ENCODE assay signal across 8 mouse cellular contexts in genomic region chr14:104038628-104039325, GRCm38 (mm10).
A peak's percentile ranks its signal among the peaks of the same experiment; 100 is the strongest.
DNase-seq lines count a peak whose midpoint lies in the region; ATAC-seq and TF ChIP-seq lines count a peak whose summit lies in the region.

No protein-coding gene starts in this region.

- no peak for TF ChIP-seq EP300 in liver, embryonic 14.5 days (IDR thresholded peaks at IDR 0.05; ENCODE audit: low read depth)

- H3K4me2 ChIP-seq in heart, embryonic 15.5 days, result peak overlapping the region; percentile 39
- H3K4me2 ChIP-seq in liver, embryonic 14.5 days (ENCODE audit: low read depth), result no peak overlapping the region
- peak overlapping the region; percentile 52 for H3K4me2 ChIP-seq in neural tube, embryonic 15.5 days

- DNase-seq in adrenal gland, postnatal 14 days, result peak; percentile 66
- peak; percentile 77 for DNase-seq in embryonic facial prominence, embryonic 10.5 days (ENCODE audit: low spot score)
- DNase-seq in kidney, postnatal 14 days, result peak; percentile 59
- DNase-seq in liver, embryonic 14.5 days (ENCODE audit: low read depth in 3 of 3, low spot score in 3 of 3), result no peak
- DNase-seq in yolk sac, embryonic 10.5 days (ENCODE audit: low spot score), result peak; percentile 44

- peak; percentile 73 for TF ChIP-seq CTCF in E14TG2a.4 (conservative IDR thresholded peaks at IDR 0.05; ENCODE audit: low read length)
- peak; percentile 70 for TF ChIP-seq CTCF in liver, embryonic 14.5 days (IDR thresholded peaks at IDR 0.05; ENCODE audit: low read depth)

- no peak overlapping the region for H3K27ac ChIP-seq in embryonic facial prominence, embryonic 10.5 days (replicated peaks)
- H3K27ac ChIP-seq in heart, embryonic 15.5 days, result no peak overlapping the region
- H3K27ac ChIP-seq in liver, embryonic 14.5 days, result no peak overlapping the region
- no peak overlapping the region for H3K27ac ChIP-seq in neural tube, embryonic 15.5 days (replicated peaks)

- H3K27me3 ChIP-seq in E14TG2a.4 (ENCODE audit: insufficient read depth, low read length), result no peaks in the 10 kb centered on the region
- no peaks in the 10 kb centered on the region; the same call in 1 of the 2 replicates for H3K27me3 ChIP-seq in embryonic facial prominence, embryonic 10.5 days (replicated peaks; ENCODE audit: low read depth, poor library complexity, severe bottlenecking)
- 0 out of 2 replicates have a peak, but pooled peaks cover 3% of the 10 kb centered on the region for H3K27me3 ChIP-seq in heart, embryonic 15.5 days
- no peaks in the 10 kb centered on the region for H3K27me3 ChIP-seq in liver, embryonic 14.5 days (ENCODE audit: control insufficient read depth, insufficient read depth, low read length)
- peaks cover 4% of the 10 kb centered on the region; the same call in 1 of the 2 replicates for H3K27me3 ChIP-seq in neural tube, embryonic 15.5 days (replicated peaks)

- H3K4me1 ChIP-seq in E14TG2a.4 (replicated peaks; ENCODE audit: low read depth, low read length), result no peaks in the 10 kb centered on the region
- H3K4me1 ChIP-seq in embryonic facial prominence, embryonic 10.5 days, result peaks cover 3% of the 10 kb centered on the region; the same call in 1 of the 2 replicates
- no peaks in the 10 kb centered on the region for H3K4me1 ChIP-seq in heart, embryonic 15.5 days (replicated peaks)
- H3K4me1 ChIP-seq in liver, embryonic 14.5 days (replicated peaks; ENCODE audit: control insufficient read depth in 2 of 2, insufficient read depth in 2 of 2, low read length in 1 of 2), result no peaks in the 10 kb centered on the region
- H3K4me1 ChIP-seq in neural tube, embryonic 15.5 days, result peaks cover 2% of the 10 kb centered on the region; the same call in 1 of the 2 replicates

- WGBS in embryonic facial prominence, embryonic 10.5 days, result 9% methylated on average over 13 of the region's 13 CpGs
- WGBS in heart, embryonic 15.5 days, result 10% methylated on average over 13 of the region's 13 CpGs
- WGBS in liver, embryonic 14.5 days (ENCODE audit: insufficient replicate concordance), result 8% methylated on average over 13 of the region's 13 CpGs
- WGBS in neural tube, embryonic 15.5 days, result 9% methylated on average over 13 of the region's 13 CpGs

- no peak overlapping the region for H3K4me3 ChIP-seq in E14TG2a.4 (replicated peaks; ENCODE audit: low read length)
- no peak overlapping the region for H3K4me3 ChIP-seq in embryonic facial prominence, embryonic 10.5 days
- H3K4me3 ChIP-seq in heart, embryonic 15.5 days, result no peak overlapping the region
- H3K4me3 ChIP-seq in liver, embryonic 14.5 days (ENCODE audit: insufficient read depth in 1 of 2, low read depth in 2 of 2, low read length in 2 of 2), result no peak overlapping the region
- H3K4me3 ChIP-seq in neural tube, embryonic 15.5 days (replicated peaks), result no peak overlapping the region

- no peak overlapping the region for H3K9ac ChIP-seq in heart, embryonic 15.5 days
- no peak overlapping the region for H3K9ac ChIP-seq in liver, embryonic 14.5 days (replicated peaks)
- no peak overlapping the region for H3K9ac ChIP-seq in neural tube, embryonic 15.5 days (replicated peaks)

- no peak for ATAC-seq in heart, embryonic 15.5 days (replicated peaks; ENCODE audit: insufficient number of reproducible peaks, insufficient read depth, low FRiP score, low read depth)
- no peak for ATAC-seq in liver, embryonic 14.5 days (ENCODE audit: insufficient read depth)
- ATAC-seq in neural tube, embryonic 15.5 days (ENCODE audit: low FRiP score), result peak; percentile 82

- no peaks in the 10 kb centered on the region for H3K36me3 ChIP-seq in E14TG2a.4 (ENCODE audit: insufficient read depth, low read length)
- no peaks in the 10 kb centered on the region for H3K36me3 ChIP-seq in embryonic facial prominence, embryonic 10.5 days (replicated peaks)
- H3K36me3 ChIP-seq in heart, embryonic 15.5 days, result no peaks in the 10 kb centered on the region
- H3K36me3 ChIP-seq in liver, embryonic 14.5 days (replicated peaks; ENCODE audit: control insufficient read depth, insufficient read depth, low read depth), result no peaks in the 10 kb centered on the region
- H3K36me3 ChIP-seq in neural tube, embryonic 15.5 days, result no peaks in the 10 kb centered on the region

- no peaks in the 10 kb centered on the region for H3K9me3 ChIP-seq in E14TG2a.4 (ENCODE audit: low read length)
- H3K9me3 ChIP-seq in embryonic facial prominence, embryonic 10.5 days, result no peaks in the 10 kb centered on the region
- no peaks in the 10 kb centered on the region for H3K9me3 ChIP-seq in heart, embryonic 15.5 days (replicated peaks)
- no peaks in the 10 kb centered on the region for H3K9me3 ChIP-seq in liver, embryonic 14.5 days (ENCODE audit: control insufficient read depth, low read length)
- H3K9me3 ChIP-seq in neural tube, embryonic 15.5 days (replicated peaks), result no peaks in the 10 kb centered on the region

Comparison
In these comparisons a context has a peak if more than half of its experiments do, and no peak if none do; other contexts are left out.
1. DNase-seq: peak in adrenal gland, postnatal 14 days (single experiment), embryonic facial prominence, embryonic 10.5 days (single experiment), kidney, postnatal 14 days (single experiment) and yolk sac, embryonic 10.5 days (single experiment); none in liver, embryonic 14.5 days (0 of 3).